In the genomic region with DNA sequence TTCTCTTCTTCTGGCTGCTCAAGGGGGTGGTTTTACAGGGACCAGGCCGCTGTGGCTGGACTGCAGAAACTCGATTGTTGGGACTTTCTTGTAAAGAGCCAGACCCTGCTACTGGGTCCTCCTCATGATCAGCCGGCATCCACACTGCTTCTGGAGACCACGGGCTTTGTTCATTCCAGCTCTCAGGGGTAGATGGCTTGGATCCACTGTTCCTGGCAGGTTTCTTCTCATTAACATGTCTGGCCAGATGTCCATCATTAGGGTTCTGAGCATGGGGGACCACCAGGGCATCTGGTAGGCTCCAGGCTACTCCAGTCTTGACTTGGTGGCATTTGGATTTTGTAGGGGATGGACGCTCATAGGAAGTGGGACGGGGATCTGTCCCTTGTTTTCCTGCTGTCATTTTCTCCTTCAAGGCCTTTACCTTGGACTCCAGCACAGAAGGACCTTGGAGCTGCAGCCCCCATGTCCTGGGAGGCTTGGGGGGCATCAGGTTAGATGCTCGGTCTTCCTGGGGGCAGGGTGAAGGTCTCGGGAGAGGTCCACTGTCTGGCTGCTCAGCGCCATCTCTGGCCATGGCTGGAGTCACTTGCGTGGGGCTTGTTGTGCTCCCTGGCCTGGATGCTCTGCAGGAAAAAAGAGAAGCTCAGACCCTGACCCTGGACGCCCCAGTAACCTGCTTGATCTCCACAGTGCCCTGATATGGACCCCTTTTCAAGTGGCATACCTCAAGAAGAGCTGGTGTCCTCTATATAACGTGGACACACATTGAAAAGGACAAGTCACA, we compare ENCODE assay signal across 22 mouse cellular contexts. TPM values are rescaled to one million over a fixed set of nuclear protein-coding genes. Genes with fewer than 3 reads are reported as not detected.
A peak's percentile ranks its signal among the peaks of the same experiment; 100 is the strongest.
DNase-seq lines count a peak whose midpoint lies in the region; ATAC-seq lines count a peak whose summit lies in the region.
"Had no signal": no experiment of that assay in that cellular context is flagged by ENCODE, and none has a peak within 500 bp of the region (broad histone marks: within the 10 kb centered on the region; RNA-seq: fewer than 3 reads in every experiment).

No protein-coding gene starts in this region.

- no peak overlapping the region for H3K4me3 ChIP-seq in heart, embryonic 15.5 days
- no peak overlapping the region for H3K4me3 ChIP-seq in kidney, embryonic 14.5 days (ENCODE audit: low read length)
- H3K4me3 ChIP-seq: forebrain, embryonic 10.5 days; hindbrain, embryonic 15.5 days; lung, embryonic 15.5 days; neural tube, embryonic 15.5 days had no signal

- H3K27me3 ChIP-seq in heart, embryonic 15.5 days: no peaks in the 10 kb centered on the region
- H3K27me3 ChIP-seq in kidney, embryonic 14.5 days (ENCODE audit: control insufficient read depth, insufficient read depth, low read length): no peaks in the 10 kb centered on the region; the same call in 1 of the 2 replicates

- no peak overlapping the region for H3K9ac ChIP-seq in heart, embryonic 15.5 days
- H3K9ac ChIP-seq in kidney, embryonic 14.5 days (ENCODE audit: low read depth, low read length): no peak overlapping the region
- H3K9ac ChIP-seq: forebrain, postnatal 0 days; hindbrain, embryonic 15.5 days; liver, embryonic 14.5 days; lung, embryonic 15.5 days; neural tube, embryonic 15.5 days had no signal

- H3K4me1 ChIP-seq in heart, embryonic 15.5 days (replicated peaks): peaks cover 58% of the 10 kb centered on the region
- peaks cover 15% of the 10 kb centered on the region for H3K4me1 ChIP-seq in kidney, embryonic 14.5 days (ENCODE audit: control insufficient read depth, insufficient read depth, low read length)

- no peak for ATAC-seq in heart, embryonic 15.5 days (replicated peaks; ENCODE audit: insufficient number of reproducible peaks, insufficient read depth, low FRiP score, low read depth)
- no peak for ATAC-seq in kidney, embryonic 14.5 days (ENCODE audit: low FRiP score, low TSS enrichment)
- ATAC-seq: activated CD4-positive, CD25-positive, alpha-beta regulatory T cell, adult 4 months; CD4-positive, CD25-positive, alpha-beta regulatory T cell, adult 4 months; forebrain, postnatal 0 days; intestine, postnatal 0 days; midbrain, embryonic 16.5 days had no signal

- H3K4me2 ChIP-seq in heart, embryonic 15.5 days: peak overlapping the region; percentile 24; the same call in 1 of the 2 replicates
- no peak overlapping the region for H3K4me2 ChIP-seq in kidney, embryonic 14.5 days (replicated peaks; ENCODE audit: low read depth, low read length)
- H3K4me2 ChIP-seq: hindbrain, embryonic 15.5 days; lung, embryonic 15.5 days; neural tube, embryonic 15.5 days had no signal

- peaks cover 16% of the 10 kb centered on the region; the same call in 1 of the 2 replicates for H3K36me3 ChIP-seq in heart, embryonic 15.5 days
- peaks cover 13% of the 10 kb centered on the region; the same call in 1 of the 2 replicates for H3K36me3 ChIP-seq in kidney, embryonic 14.5 days (ENCODE audit: control insufficient read depth, insufficient read depth, low read length)
- H3K36me3 ChIP-seq: G1E; hindbrain, embryonic 15.5 days; neural tube, embryonic 15.5 days had no signal

- intact Hi-C loops in heart, postnatal 14 days (cut with DNase I): no loop called here

- DNase-seq in adrenal gland, postnatal 14 days: peak; percentile 47
- no peak for DNase-seq in adrenal gland, adult 2 months
- no peak for DNase-seq in heart, postnatal 14 days
- peak; percentile 67 for DNase-seq in kidney, adult 18-20 months
- DNase-seq in testis, postnatal 10 days (ENCODE audit: low spot score): peak; percentile 57
- no peak for DNase-seq in testis, postnatal 14 days (ENCODE audit: low spot score)
- DNase-seq: cerebellum, adult 18-20 months; forebrain, postnatal 0 days; right cerebral cortex, postnatal 4 days; thymus, postnatal 14 days had no signal

- no peaks in the 10 kb centered on the region for H3K9me3 ChIP-seq in heart, embryonic 15.5 days (replicated peaks)
- H3K9me3 ChIP-seq in kidney, embryonic 14.5 days (ENCODE audit: control insufficient read depth, low read length): no peaks in the 10 kb centered on the region
- H3K9me3 ChIP-seq: forebrain, embryonic 10.5 days; hindbrain, embryonic 15.5 days; lung, embryonic 15.5 days; neural tube, embryonic 15.5 days had no signal

- whole genome bisulfite sequencing in heart, embryonic 15.5 days: 75% methylated on average over 12 of the region's 12 CpGs
- 79% methylated on average over 12 of the region's 12 CpGs for WGBS in kidney, embryonic 14.5 days

- peak overlapping the region; percentile 30; the same call in 1 of the 2 replicates for H3K27ac ChIP-seq in heart, embryonic 15.5 days
- H3K27ac ChIP-seq in kidney, embryonic 14.5 days (ENCODE audit: low read depth, low read length): no peak overlapping the region
- H3K27ac ChIP-seq: forebrain, embryonic 10.5 days; hindbrain, embryonic 15.5 days; liver, embryonic 14.5 days; lung, embryonic 15.5 days; neural tube, embryonic 15.5 days had no signal

RNA-seq across cellular contexts. Expression of gene BC034090, which starts 2.4 kb away (rescaled TPM):
- 26.9 and 32.3 TPM in 2 replicates for total RNA-seq in adrenal gland, postnatal 14 days (2021)
- 10 to 100 TPM; 29.6 to 33.5 TPM for total RNA-seq in adrenal gland, adult 2 months (2021)
- polyA plus RNA-seq in adrenal gland, adult 2 months (2012; rRNA removed): 30.6 and 32.7 TPM in 2 replicates
- polyA plus RNA-seq in heart, embryonic 15.5 days (2015; fragmentation: Nextera tagmentation; extraction: Ambion mirVana): 8.0 and 9.4 TPM in 2 replicates
- total RNA-seq in heart, postnatal 14 days (2021): 10 to 100 TPM; 35.9 to 41.2 TPM
- 4.7 and 4.9 TPM in 2 replicates for polyA plus RNA-seq in kidney, embryonic 14.5 days (2014; fragmentation: Nextera tagmentation; extraction: Ambion mirVana)

Comparison
In these comparisons a context has a peak if more than half of its experiments do, and no peak if none do; other contexts are left out.
1. DNase-seq: peak in adrenal gland, postnatal 14 days (single experiment), kidney, adult 18-20 months (single experiment) and testis, postnatal 10 days (single experiment); none in adrenal gland, adult 2 months (single experiment), heart, postnatal 14 days (0 of 2) and testis, postnatal 14 days (single experiment).